Mouse (Mus musculus) cerebral cortex, adult 2 months (tissue): Measurements from ENCODE around the gene Cep41.

Experiments
- WGBS: fragments of 180-500 bp; shearing (Covaris S2); methylation state at CpG from one replicate; pipeline ENCODE4 v1.1.7; 2018; 5-methylcytosine and 5-hydroxymethylcytosine counted together

The Cep41 gene

GRCm38 (mm10) chr6:30624763-30625162, 68.8 kb downstream of the Cep41 start:
- WGBS, result 94% methylated on average over 9 of the region's 9 CpGs

DNA sequence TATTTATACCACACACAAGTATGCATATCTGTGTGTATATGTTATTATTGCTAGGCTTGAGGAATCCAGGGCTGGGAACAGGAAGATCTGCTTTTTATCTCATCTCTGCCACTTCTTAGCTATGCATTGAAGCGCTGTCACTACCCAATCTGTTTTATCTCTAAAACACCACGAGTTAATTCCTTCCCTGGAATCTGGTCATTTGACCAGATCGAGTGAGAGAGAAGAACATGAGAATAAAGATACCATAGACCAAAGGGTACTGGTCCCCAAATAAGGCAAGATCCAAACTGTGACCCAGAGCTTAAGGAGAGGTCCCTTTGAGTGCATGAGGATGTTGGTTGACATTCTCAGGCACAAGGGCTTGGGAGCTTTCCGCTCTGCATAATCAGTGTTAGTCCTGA, 71.6 kb downstream of the Cep41 start:
- WGBS, result 80% methylated on average over 4 of the region's 4 CpGs

GRCm38 (mm10) chr6:30620994-30621393, 72.6 kb downstream of the Cep41 start:
- 92% methylated on average over 6 of the region's 6 CpGs for WGBS

GRCm38 (mm10) chr6:30620591-30620990, 73.0 kb downstream of the Cep41 start:
- 81% methylated on average over 4 of the region's 4 CpGs for whole genome bisulfite sequencing

GRCm38 (mm10) chr6:30619606-30620005, 73.9 kb downstream of the Cep41 start:
- WGBS, result 85% methylated on average over 5 of the region's 5 CpGs

DNA sequence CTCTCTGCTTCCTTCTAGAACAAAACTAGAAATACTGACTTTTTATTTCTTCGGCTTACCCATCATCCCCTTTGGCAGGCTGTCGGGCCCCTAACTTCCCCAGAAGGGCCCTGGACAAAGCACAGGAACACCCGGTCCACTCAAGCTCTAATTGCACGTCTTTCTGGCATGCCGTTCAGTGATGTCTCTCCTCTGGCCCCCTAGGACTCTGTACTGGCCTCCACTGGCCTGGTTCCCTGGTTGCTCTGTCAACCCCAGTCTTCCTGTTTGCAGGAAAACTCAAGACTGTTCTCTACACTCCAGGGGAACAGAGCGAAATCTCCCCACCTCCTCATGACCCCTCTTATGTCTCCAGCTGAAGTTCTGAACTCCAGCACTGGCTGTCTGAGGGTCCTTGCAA, 74.8 kb downstream of the Cep41 start:
- WGBS, result 72% methylated on average over 6 of the region's 6 CpGs

- WGBS, result 22% methylated on average over 18 of the region's 18 CpGs
Observed at GRCm38 (mm10) chr6:30617959-30618590, 75.5 kb downstream of the Cep41 start.

DNA sequence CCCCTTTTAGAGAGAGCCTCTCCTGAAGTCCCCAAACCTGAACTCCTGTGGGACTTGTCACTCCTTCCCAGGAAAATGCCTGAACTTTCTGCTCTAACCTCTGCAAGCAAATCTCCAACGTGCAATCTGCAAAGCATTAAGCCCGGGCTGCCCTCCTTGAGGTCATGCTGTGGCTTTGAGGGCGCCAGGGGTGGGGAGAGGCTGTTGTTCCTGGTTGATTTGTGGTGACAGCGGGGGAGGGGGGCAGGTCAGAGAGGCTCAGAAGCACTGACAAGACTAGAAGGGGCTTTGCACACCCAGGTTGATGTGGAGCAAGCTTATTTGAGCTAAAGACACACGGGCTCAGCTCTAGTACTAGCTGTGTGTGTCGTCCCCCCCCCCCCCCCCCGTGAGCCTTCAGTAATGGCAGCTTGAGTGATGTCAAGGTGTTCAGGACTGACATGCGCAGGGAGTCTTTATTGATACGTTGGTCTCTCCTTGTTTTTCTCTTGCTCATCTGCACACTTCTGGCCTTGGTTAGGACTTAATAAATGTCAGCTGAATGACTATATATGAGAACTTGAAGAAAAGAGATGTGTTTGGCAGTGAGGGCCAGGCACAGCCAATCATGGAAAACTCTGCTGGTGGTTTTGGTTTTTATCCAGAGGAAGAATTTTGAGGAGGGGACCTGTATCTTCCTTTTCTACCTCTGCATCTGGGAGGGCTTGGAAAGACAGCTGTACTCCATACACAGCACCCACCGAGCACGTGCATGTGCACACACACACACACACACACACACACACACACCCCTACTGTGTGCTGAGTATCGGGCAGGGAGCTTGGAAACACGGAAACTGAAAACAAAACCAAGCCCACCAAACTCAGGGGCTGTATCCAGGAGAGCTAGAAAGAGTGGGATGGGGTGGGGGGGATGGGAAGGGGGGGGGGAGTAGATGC, 76.3 kb downstream of the Cep41 start:
- 27% methylated on average over 13 of the region's 13 CpGs for WGBS

DNA sequence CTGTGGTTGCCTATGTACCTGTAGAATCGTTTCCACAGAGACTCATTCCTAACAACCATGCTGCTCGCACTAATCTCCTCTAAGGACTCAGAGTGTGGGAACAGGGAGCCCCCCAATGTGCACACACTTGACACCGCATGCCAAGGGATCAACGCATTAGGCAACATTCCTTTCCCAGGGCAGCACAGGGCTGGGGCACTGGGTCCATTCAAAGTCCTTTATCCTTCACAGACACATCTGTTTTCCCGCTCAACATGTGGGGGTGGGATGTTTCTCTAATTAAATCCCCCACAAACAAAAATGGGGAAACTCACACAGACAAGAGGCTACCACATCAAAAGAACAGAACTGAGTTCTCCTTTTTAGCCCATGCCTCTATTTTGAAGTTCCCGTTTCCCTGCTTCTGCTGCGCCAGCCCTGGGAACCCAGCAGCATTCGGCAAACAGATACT, 77.0 kb downstream of the Cep41 start:
- WGBS, result 43% methylated on average over 8 of the region's 8 CpGs

GRCm38 (mm10) chr6:30615741-30616140, 77.8 kb downstream of the Cep41 start:
- WGBS, result 67% methylated on average over 4 of the region's 4 CpGs

GRCm38 (mm10) chr6:30614251-30614650, 79.3 kb downstream of the Cep41 start:
- 65% methylated on average over 6 of the region's 6 CpGs for WGBS

GRCm38 (mm10) chr6:30611212-30611611, 82.3 kb downstream of the Cep41 start:
- 85% methylated on average over 5 of the region's 5 CpGs for WGBS

- 97% methylated on average over 7 of the region's 7 CpGs for WGBS
Observed at GRCm38 (mm10) chr6:30610710-30611109, 82.8 kb downstream of the Cep41 start, which contains the start of gene Cpa5. Cpa5 (plus strand) TSS chr6:30611010.

DNA sequence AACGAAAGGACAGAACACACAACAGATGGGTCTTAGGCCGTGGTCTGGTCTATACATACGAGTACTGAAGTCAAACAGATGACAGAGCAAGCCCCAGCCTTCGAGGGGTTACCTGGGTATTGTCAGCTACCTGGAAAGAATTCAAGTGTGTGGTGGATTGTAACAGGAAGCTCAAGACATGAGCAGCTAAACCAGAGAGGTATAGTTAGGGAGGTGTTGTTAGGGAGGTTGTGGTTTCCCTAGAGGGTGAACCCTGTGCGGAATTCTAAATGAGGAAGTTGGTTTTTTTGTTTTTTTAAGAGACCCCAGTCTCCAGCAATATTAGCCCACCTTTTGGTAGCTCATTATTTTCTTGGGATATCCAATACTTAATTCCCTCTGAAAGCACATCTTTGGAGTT, 87.9 kb downstream of the Cep41 start:
- 87% methylated on average over 5 of the region's 5 CpGs for WGBS

- 95% methylated on average over 4 of the region's 4 CpGs for WGBS
Observed at GRCm38 (mm10) chr6:30605111-30605510, 88.4 kb downstream of the Cep41 start.

DNA sequence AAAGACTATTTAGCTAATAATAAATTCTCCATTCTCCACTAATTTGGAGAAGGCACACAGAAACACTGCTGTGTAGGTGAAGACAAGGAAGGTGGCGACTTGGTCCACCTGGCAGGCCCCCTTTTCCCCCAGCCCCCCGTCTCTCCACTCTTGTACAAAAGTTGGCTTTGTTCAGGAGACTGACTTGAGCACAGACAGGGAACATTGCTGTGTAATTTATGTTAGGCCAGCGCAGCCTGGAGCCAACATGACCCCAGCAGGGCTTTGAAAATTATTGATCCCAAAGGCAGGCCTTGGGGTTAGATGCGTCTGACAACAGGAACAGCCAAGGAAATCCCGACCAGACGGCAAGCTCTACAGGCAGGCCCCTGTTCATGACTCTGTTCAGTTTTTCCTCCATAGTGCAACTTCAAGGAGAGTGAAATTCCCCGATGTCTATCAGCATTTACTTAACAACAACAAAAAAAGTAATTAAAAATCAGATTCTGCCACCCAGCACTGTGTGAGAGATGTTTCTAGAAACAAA, 89.1 kb downstream of the Cep41 start:
- 91% methylated on average over 7 of the region's 7 CpGs for WGBS
